In genomic region chr15:101588216-101588615, GRCm38 (mm10) we compare ENCODE assay signal across 13 mouse cellular contexts. TPM values are rescaled to one million over a fixed set of nuclear protein-coding genes. Genes with fewer than 3 reads are reported as not detected.
DNase-seq lines count a peak whose midpoint lies in the region; ATAC-seq and TF ChIP-seq lines count a peak whose summit lies in the region.
"Had no signal": no experiment of that assay in that cellular context is flagged by ENCODE, and none has a peak within 500 bp of the region (broad histone marks: within the 10 kb centered on the region; RNA-seq: fewer than 3 reads in every experiment).

No protein-coding gene starts in this region.

- in situ Hi-C loops in ES-E14 (cut with MboI; ENCODE audit: low sequenced_read_pairs in 2 of 2, unreplicated experiment in 2 of 2) = no loop called here

- DNase-seq in adrenal gland, postnatal 14 days = peak; percentile 11
- no peak for DNase-seq in adrenal gland, adult 8-10 months
- no peak for DNase-seq in liver, embryonic 14.5 days (ENCODE audit: low read depth in 3 of 3, low spot score in 3 of 3)
- DNase-seq in ES-E14 (ENCODE audit: low read depth, low spot score) = peak; percentile 40
- peak; percentile 13 for DNase-seq in induced T-regulatory cell, adult 2 months (ENCODE audit: low read depth)
- DNase-seq in urinary bladder, adult 2 months (ENCODE audit: low spot score) = no peak
- DNase-seq: layer of hippocampus, adult 9-11 months had no signal

- no peaks in the 10 kb centered on the region for H3K27me3 ChIP-seq in liver, embryonic 14.5 days (ENCODE audit: control insufficient read depth, insufficient read depth, low read length)
- no peaks in the 10 kb centered on the region for H3K27me3 ChIP-seq in liver, embryonic 12.5 days (replicated peaks)

- H3K9ac ChIP-seq in liver, embryonic 14.5 days (replicated peaks) = no peak overlapping the region
- H3K9ac ChIP-seq in liver, embryonic 12.5 days = no peak overlapping the region
- no peak overlapping the region for H3K9ac ChIP-seq in ES-E14 (ENCODE audit: insufficient read depth, low read depth, low read length, poor library complexity, severe bottlenecking)

- no peak overlapping the region for H3K4me2 ChIP-seq in liver, embryonic 14.5 days (ENCODE audit: low read depth)
- H3K4me2 ChIP-seq in liver, embryonic 12.5 days = no peak overlapping the region

- ATAC-seq in liver, embryonic 14.5 days (ENCODE audit: insufficient read depth) = no peak
- ATAC-seq in liver, embryonic 12.5 days = no peak
- ATAC-seq in activated CD4-positive, CD25-positive, alpha-beta regulatory T cell, adult 4 months = no peak

- TF ChIP-seq EP300 in liver, embryonic 14.5 days (IDR thresholded peaks at IDR 0.05; ENCODE audit: low read depth) = no peak

- H3K27ac ChIP-seq in liver, embryonic 14.5 days = no peak overlapping the region
- H3K27ac ChIP-seq in liver, embryonic 12.5 days = no peak overlapping the region
- H3K27ac ChIP-seq in ES-E14 (ENCODE audit: insufficient read depth, low read depth, low read length, poor library complexity, severe bottlenecking) = no peak overlapping the region
- H3K27ac ChIP-seq: macrophage had no signal

- TF ChIP-seq CTCF in liver, embryonic 14.5 days (IDR thresholded peaks at IDR 0.05; ENCODE audit: low read depth) = peak; percentile 51

- no peaks in the 10 kb centered on the region for H3K4me1 ChIP-seq in liver, embryonic 14.5 days (replicated peaks; ENCODE audit: control insufficient read depth in 2 of 2, insufficient read depth in 2 of 2, low read length in 1 of 2)
- H3K4me1 ChIP-seq in liver, embryonic 12.5 days = no peaks in the 10 kb centered on the region
- no peaks in the 10 kb centered on the region for H3K4me1 ChIP-seq in ES-E14 (ENCODE audit: control insufficient read depth in 2 of 2, insufficient read depth in 2 of 2, low read length in 2 of 2, poor library complexity in 1 of 2)

- no peak overlapping the region for H3K4me3 ChIP-seq in liver, embryonic 14.5 days (ENCODE audit: insufficient read depth in 1 of 2, low read depth in 2 of 2, low read length in 2 of 2)
- H3K4me3 ChIP-seq in liver, embryonic 12.5 days = no peak overlapping the region
- H3K4me3 ChIP-seq in ES-E14 (ENCODE audit: insufficient read depth in 1 of 2, low read depth in 1 of 2, low read length in 2 of 2, poor library complexity in 1 of 2, severe bottlenecking in 1 of 2) = no peak overlapping the region

- no peaks in the 10 kb centered on the region for H3K36me3 ChIP-seq in liver, embryonic 14.5 days (replicated peaks; ENCODE audit: control insufficient read depth, insufficient read depth, low read depth)
- H3K36me3 ChIP-seq in liver, embryonic 12.5 days = no peaks in the 10 kb centered on the region
- H3K36me3 ChIP-seq in ES-E14 (ENCODE audit: control insufficient read depth, insufficient read depth, low read length, poor library complexity, severe bottlenecking) = no peaks in the 10 kb centered on the region

- WGBS in liver, embryonic 14.5 days (ENCODE audit: insufficient replicate concordance) = 57% methylated on average over 10 of the region's 10 CpGs
- 66% methylated on average over 10 of the region's 10 CpGs for WGBS in liver, embryonic 12.5 days (ENCODE audit: insufficient replicate concordance)

- H3K9me3 ChIP-seq in liver, embryonic 14.5 days (ENCODE audit: control insufficient read depth, low read length) = no peaks in the 10 kb centered on the region
- no peaks in the 10 kb centered on the region for H3K9me3 ChIP-seq in liver, embryonic 12.5 days (replicated peaks)
- H3K9me3 ChIP-seq in ES-E14 (ENCODE audit: control insufficient read depth, insufficient read depth, low read depth, low read length) = no peaks in the 10 kb centered on the region

TF ChIP-seq in ES-E14, 5 proteins besides CTCF, POLR2A, EP300 and RAD21:
- TF ChIP-seq CHD2 (IDR thresholded peaks at IDR 0.05; ENCODE audit: low read depth, low read length) (no peak), MAFK (IDR thresholded peaks at IDR 0.05; ENCODE audit: insufficient read depth, low read depth, low read length) (no peak), ZNF384 (IDR thresholded peaks at IDR 0.05; ENCODE audit: low read depth, low read length) (no peak), HCFC1 (IDR thresholded peaks at IDR 0.05; ENCODE audit: borderline replicate concordance, insufficient read depth, low read length) (no peak), ZC3H11A (IDR thresholded peaks at IDR 0.05; ENCODE audit: borderline replicate concordance, low read depth, low read length) (no peak)

RNA-seq across cellular contexts. Expression of gene Krt75, which starts 14.5 kb away (rescaled TPM):
- total RNA-seq in adrenal gland, postnatal 14 days (2021) = not detected in 2 replicates
- not detected for total RNA-seq in adrenal gland, adult 8-10 months (2022)
- polyA plus RNA-seq in liver, embryonic 14.5 days (2012; rRNA removed) = not detected in 2 replicates
- not detected in 2 replicates for polyA plus RNA-seq in liver, embryonic 14.5 days (2014; fragmentation: Nextera tagmentation; extraction: Ambion mirVana)
- polyA plus RNA-seq in liver, embryonic 12.5 days (2016; fragmentation: Nextera tagmentation; extraction: Ambion mirVana) = not detected in 2 replicates
- 0.04 TPM in 1 of 2 replicates, not detected in the other for total RNA-seq in ES-E14 (2012; rRNA removed)
- not detected in 2 replicates for polyA plus RNA-seq in urinary bladder, adult 2 months (2012; rRNA removed)
- under 1 TPM in 1 of 2 experiments, not detected in 1; 0.17 TPM for polyA plus RNA-seq in activated CD4-positive, CD25-positive, alpha-beta regulatory T cell, adult 4 months (2017; shearing (Covaris generic))
- total RNA-seq: gastrocnemius, adult 18-20 months had no signal
- polyA plus RNA-seq: limb, embryonic 11.5 days; macrophage had no signal

RNA-seq across cellular contexts. Expression of gene Krt90, which starts 25.5 kb away (rescaled TPM):
- total RNA-seq in adrenal gland, postnatal 14 days (2021) = not detected in 2 replicates
- not detected for total RNA-seq in adrenal gland, adult 8-10 months (2022)
- not detected in 2 replicates for polyA plus RNA-seq in liver, embryonic 14.5 days (2012; rRNA removed)
- not detected in 2 replicates for polyA plus RNA-seq in liver, embryonic 14.5 days (2014; fragmentation: Nextera tagmentation; extraction: Ambion mirVana)
- not detected in 2 replicates for polyA plus RNA-seq in liver, embryonic 12.5 days (2016; fragmentation: Nextera tagmentation; extraction: Ambion mirVana)
- total RNA-seq in ES-E14 (2012; rRNA removed) = 0.27 TPM in 1 of 2 replicates, not detected in the other
- not detected in 2 replicates for polyA plus RNA-seq in urinary bladder, adult 2 months (2012; rRNA removed)
- polyA plus RNA-seq in activated CD4-positive, CD25-positive, alpha-beta regulatory T cell, adult 4 months (2017; shearing (Covaris generic)) = not detected
- total RNA-seq: gastrocnemius, adult 18-20 months had no signal
- polyA plus RNA-seq: heart, embryonic 14.5 days; limb, embryonic 11.5 days; macrophage had no signal

RNA-seq across cellular contexts. Expression of gene Krt82, which starts 37.7 kb away (rescaled TPM):
- not detected in 2 replicates for total RNA-seq in adrenal gland, postnatal 14 days (2021)
- not detected for total RNA-seq in adrenal gland, adult 8-10 months (2022)
- polyA plus RNA-seq in liver, embryonic 14.5 days (2012; rRNA removed) = not detected in 2 replicates
- not detected in 2 replicates for polyA plus RNA-seq in liver, embryonic 14.5 days (2014; fragmentation: Nextera tagmentation; extraction: Ambion mirVana)
- not detected in 2 replicates for polyA plus RNA-seq in liver, embryonic 12.5 days (2016; fragmentation: Nextera tagmentation; extraction: Ambion mirVana)
- not detected in 2 replicates for total RNA-seq in ES-E14 (2012; rRNA removed)
- polyA plus RNA-seq in urinary bladder, adult 2 months (2012; rRNA removed) = not detected in 2 replicates
- not detected for polyA plus RNA-seq in activated CD4-positive, CD25-positive, alpha-beta regulatory T cell, adult 4 months (2017; shearing (Covaris generic))
- total RNA-seq: gastrocnemius, adult 18-20 months had no signal
- polyA plus RNA-seq: heart, embryonic 14.5 days; limb, embryonic 11.5 days; macrophage had no signal

RNA-seq across cellular contexts. Expression of gene Gm5414, which starts 39.8 kb away (rescaled TPM):
- total RNA-seq in adrenal gland, postnatal 14 days (2021) = not detected in 2 replicates
- not detected for total RNA-seq in adrenal gland, adult 8-10 months (2022)
- polyA plus RNA-seq in liver, embryonic 14.5 days (2012; rRNA removed) = not detected in 2 replicates
- polyA plus RNA-seq in liver, embryonic 14.5 days (2014; fragmentation: Nextera tagmentation; extraction: Ambion mirVana) = not detected in 2 replicates
- polyA plus RNA-seq in liver, embryonic 12.5 days (2016; fragmentation: Nextera tagmentation; extraction: Ambion mirVana) = not detected in 2 replicates
- not detected in 2 replicates for total RNA-seq in ES-E14 (2012; rRNA removed)
- polyA plus RNA-seq in urinary bladder, adult 2 months (2012; rRNA removed) = not detected in 2 replicates
- polyA plus RNA-seq in activated CD4-positive, CD25-positive, alpha-beta regulatory T cell, adult 4 months (2017; shearing (Covaris generic)) = not detected
- total RNA-seq: gastrocnemius, adult 18-20 months had no signal
- polyA plus RNA-seq: heart, embryonic 14.5 days; limb, embryonic 11.5 days; macrophage had no signal

RNA-seq across cellular contexts. Expression of gene Krt84, which starts 55.6 kb away (rescaled TPM):
- total RNA-seq in adrenal gland, postnatal 14 days (2021) = not detected in 2 replicates
- not detected for total RNA-seq in adrenal gland, adult 8-10 months (2022)
- not detected in 2 replicates for polyA plus RNA-seq in liver, embryonic 14.5 days (2012; rRNA removed)
- polyA plus RNA-seq in liver, embryonic 14.5 days (2014; fragmentation: Nextera tagmentation; extraction: Ambion mirVana) = not detected in 2 replicates
- polyA plus RNA-seq in liver, embryonic 12.5 days (2016; fragmentation: Nextera tagmentation; extraction: Ambion mirVana) = not detected in 2 replicates
- total RNA-seq in ES-E14 (2012; rRNA removed) = not detected in 2 replicates
- polyA plus RNA-seq in urinary bladder, adult 2 months (2012; rRNA removed) = not detected in 2 replicates
- polyA plus RNA-seq in activated CD4-positive, CD25-positive, alpha-beta regulatory T cell, adult 4 months (2017; shearing (Covaris generic)) = not detected
- total RNA-seq: gastrocnemius, adult 18-20 months had no signal
- polyA plus RNA-seq: heart, embryonic 14.5 days; limb, embryonic 11.5 days; macrophage had no signal

Comparison
In these comparisons a context has a peak if more than half of its experiments do, and no peak if none do; other contexts are left out.
1. DNase-seq: peak in adrenal gland, postnatal 14 days (single experiment), ES-E14 (single experiment) and induced T-regulatory cell, adult 2 months (single experiment); none in adrenal gland, adult 8-10 months (single experiment), liver, embryonic 14.5 days (0 of 3) and urinary bladder, adult 2 months (single experiment).